Comparison of ENCODE assay signal across 10 mouse cellular contexts in genomic region chr4:82249518-82250354, GRCm38 (mm10).
DNase-seq lines count a peak whose midpoint lies in the region; ATAC-seq lines count a peak whose summit lies in the region.
"Had no signal": no experiment of that assay in that cellular context is flagged by ENCODE, and none has a peak within 500 bp of the region (broad histone marks: within the 10 kb centered on the region; RNA-seq: fewer than 3 reads in every experiment).

No protein-coding gene starts in this region.

- peaks cover 7% of the 10 kb centered on the region; the same call in 1 of the 2 replicates for H3K4me1 ChIP-seq in hindbrain, embryonic 14.5 days (replicated peaks; ENCODE audit: control insufficient read depth, insufficient read depth, low read length)
- no peaks in the 10 kb centered on the region for H3K4me1 ChIP-seq in hindbrain, embryonic 10.5 days (replicated peaks)
- H3K4me1 ChIP-seq in forebrain, embryonic 14.5 days (ENCODE audit: control insufficient read depth, insufficient read depth, low read length) = no peaks in the 10 kb centered on the region; the same call in 1 of the 2 replicates

- H3K9me3 ChIP-seq in hindbrain, embryonic 14.5 days (ENCODE audit: control insufficient read depth, low read length) = no peaks in the 10 kb centered on the region
- H3K9me3 ChIP-seq in hindbrain, embryonic 10.5 days = no peaks in the 10 kb centered on the region
- H3K9me3 ChIP-seq in forebrain, embryonic 14.5 days (replicated peaks; ENCODE audit: control insufficient read depth, low read length) = no peaks in the 10 kb centered on the region

- no peak overlapping the region for H3K4me3 ChIP-seq in hindbrain, embryonic 14.5 days (replicated peaks; ENCODE audit: low read length)
- H3K4me3 ChIP-seq in hindbrain, embryonic 10.5 days = no peak overlapping the region
- no peak overlapping the region for H3K4me3 ChIP-seq in forebrain, embryonic 14.5 days (ENCODE audit: low read depth, low read length)

- 59% methylated on average over 11 of the region's 11 CpGs for WGBS in hindbrain, embryonic 14.5 days
- WGBS in hindbrain, embryonic 10.5 days = 79% methylated on average over 11 of the region's 11 CpGs
- 81% methylated on average over 11 of the region's 11 CpGs for WGBS in forebrain, embryonic 14.5 days

- ATAC-seq in hindbrain, embryonic 14.5 days (ENCODE audit: low FRiP score) = no peak
- ATAC-seq in forebrain, embryonic 14.5 days = no peak

- H3K4me2 ChIP-seq in hindbrain, embryonic 14.5 days (replicated peaks) = no peak overlapping the region
- H3K4me2 ChIP-seq in forebrain, embryonic 14.5 days (ENCODE audit: low read length) = no peak overlapping the region
- H3K4me2 ChIP-seq: midbrain, embryonic 11.5 days had no signal

- H3K9ac ChIP-seq in hindbrain, embryonic 14.5 days = no peak overlapping the region
- H3K9ac ChIP-seq in forebrain, embryonic 14.5 days (ENCODE audit: low read length) = no peak overlapping the region

- no peaks in the 10 kb centered on the region for H3K27me3 ChIP-seq in hindbrain, embryonic 14.5 days (ENCODE audit: control insufficient read depth, insufficient read depth, low read length)
- no peaks in the 10 kb centered on the region for H3K27me3 ChIP-seq in hindbrain, embryonic 10.5 days (ENCODE audit: insufficient read depth, poor library complexity, severe bottlenecking)
- H3K27me3 ChIP-seq in forebrain, embryonic 14.5 days (replicated peaks; ENCODE audit: control insufficient read depth, insufficient read depth, low read length) = no peaks in the 10 kb centered on the region

- peak; percentile 20 to 74 for DNase-seq in adrenal gland, adult (ENCODE audit: inconsistent age in 2 of 2, low spot score in 1 of 2)
- DNase-seq in adrenal gland, adult 18-20 months (ENCODE audit: low spot score in 2 of 2) = no peak
- peak; percentile 63 for DNase-seq in hindbrain, embryonic 14.5 days (ENCODE audit: low spot score)
- no peak for DNase-seq in hindbrain, embryonic 10.5 days (ENCODE audit: low spot score)
- peak; percentile 26 for DNase-seq in urinary bladder, postnatal 14 days (ENCODE audit: low spot score)
- no peak for DNase-seq in urinary bladder, postnatal 25 days (ENCODE audit: low spot score)
- no peak for DNase-seq in right cerebral cortex, postnatal 36 days (ENCODE audit: low spot score in 2 of 2)
- DNase-seq in forebrain, embryonic 14.5 days (ENCODE audit: low spot score) = no peak
- DNase-seq: kidney, adult 8-10 months had no signal

- H3K36me3 ChIP-seq in hindbrain, embryonic 14.5 days (replicated peaks; ENCODE audit: control insufficient read depth, insufficient read depth) = no peaks in the 10 kb centered on the region
- H3K36me3 ChIP-seq in hindbrain, embryonic 10.5 days = no peaks in the 10 kb centered on the region
- H3K36me3 ChIP-seq in forebrain, embryonic 14.5 days (ENCODE audit: control insufficient read depth, insufficient read depth, low read length) = no peaks in the 10 kb centered on the region

- peak overlapping the region; percentile 61 for H3K27ac ChIP-seq in hindbrain, embryonic 14.5 days
- H3K27ac ChIP-seq in hindbrain, embryonic 10.5 days = no peak overlapping the region
- no peak overlapping the region for H3K27ac ChIP-seq in forebrain, embryonic 14.5 days (ENCODE audit: low read depth, low read length)

Comparison
In these comparisons a context has a peak if more than half of its experiments do, and no peak if none do; other contexts are left out.
1. DNase-seq: peak in adrenal gland, adult (2 of 2), hindbrain, embryonic 14.5 days (single experiment) and urinary bladder, postnatal 14 days (single experiment); none in adrenal gland, adult 18-20 months (0 of 2), hindbrain, embryonic 10.5 days (single experiment), urinary bladder, postnatal 25 days (single experiment), right cerebral cortex, postnatal 36 days (0 of 2) and forebrain, embryonic 14.5 days (single experiment).